Mouse (Mus musculus) intestine, postnatal 0 days (tissue): ENCODE results near the gene Cfl1. TPM values are rescaled to one million over a fixed set of nuclear protein-coding genes. Genes with fewer than 3 reads are reported as not detected.

Experiments
- ATAC-seq: fragments of 200-750 bp; cut with Nextera tagmentation; 2 replicates; pipeline ENCODE4 v1.8.0; 2017; ENCODE audit warnings: mild to moderate bottlenecking, moderate TSS enrichment, moderate library complexity
- H3K27ac ChIP-seq: fragments of 300-500 bp; sonication (generic); 2 replicates; pipeline ENCODE4 v1.5.1; 2014; ENCODE audit warnings: mild to moderate bottlenecking, low read depth, low read length, moderate library complexity
- H3K27me3 ChIP-seq: fragments of 300-500 bp; sonication (generic); replicated peaks from 2 replicates; pipeline ENCODE4 v1.6.1; 2014; ENCODE audit warnings: low read length, mixed read lengths; ENCODE audit not compliant: control insufficient read depth, insufficient read depth
- H3K36me3 ChIP-seq: fragments of 300-500 bp; sonication (generic); 2 replicates; pipeline ENCODE4 v1.6.1; 2014; ENCODE audit warnings: mild to moderate bottlenecking, moderate library complexity; ENCODE audit not compliant: control insufficient read depth, insufficient read depth
- H3K4me1 ChIP-seq: fragments of 300-500 bp; sonication (generic); replicated peaks from 2 replicates; pipeline ENCODE4 v1.6.1; 2014; ENCODE audit warnings: antibody characterized with exemption, low read length, mixed read lengths; ENCODE audit not compliant: control insufficient read depth, insufficient read depth
- H3K4me2 ChIP-seq: fragments of 300-500 bp; sonication (generic); replicated peaks from 2 replicates; pipeline ENCODE4 v1.6.1; 2014; ENCODE audit warnings: low read depth, mild to moderate bottlenecking, moderate library complexity
- H3K4me3 ChIP-seq: fragments of 300-500 bp; sonication (generic); 2 replicates; pipeline ENCODE4 v1.5.1; 2014; ENCODE audit warnings: low read depth, low read length
- H3K9ac ChIP-seq: fragments of 300-500 bp; sonication (generic); 2 replicates; pipeline ENCODE4 v1.6.1; 2014; ENCODE audit warnings: mild to moderate bottlenecking, low read depth, low read length
- H3K9me3 ChIP-seq: fragments of 300-500 bp; sonication (generic); 2 replicates; pipeline ENCODE4 v1.6.1; 2016; ENCODE audit warnings: mixed run types; ENCODE audit not compliant: control insufficient read depth
- CTCF ChIP-seq: sonication (generic); IDR thresholded peaks from 2 replicates; pipeline ENCODE4 v1.5.1; 2016; ENCODE audit warnings: low read depth, mild to moderate bottlenecking, control low read depth, antibody characterized with exemption, moderate library complexity
- WGBS: fragments of 180-500 bp; shearing (Covaris S2); extraction: QIAGEN DNeasy Blood & Tissue Kit; methylation state at CpG from one replicate; pipeline ENCODE4 v1.1.7; 2014; 5-methylcytosine and 5-hydroxymethylcytosine counted together
- polyA plus RNA-seq: library from polyadenylated mRNA; unstranded; fragments of >200 nt; fragmentation: Nextera tagmentation; extraction: Ambion mirVana; gene quantifications from 2 replicates; pipeline ENCODE4 v1.2.1, GENCODE M21; 2015

Gene Cfl1
- polyA plus RNA-seq, 1 experiment from 2014 or later = 1,786 TPM

GRCm38 (mm10) chr19:5448354-5449150 lies 41.7 kb upstream of the Cfl1 start:
- 0 out of 2 replicates have a peak, but pooled peaks cover 6% of the 10 kb centered on the region for H3K4me1 ChIP-seq
- H3K9ac ChIP-seq = no peak overlapping the region
- peak overlapping the region; percentile 48 for H3K4me3 ChIP-seq
- no peak for TF ChIP-seq CTCF
- H3K36me3 ChIP-seq = no peaks in the 10 kb centered on the region; the same call in 1 of the 2 replicates
- H3K27ac ChIP-seq = no peak overlapping the region
- no peak for ATAC-seq
- peaks cover 29% of the 10 kb centered on the region for H3K27me3 ChIP-seq
- peak overlapping the region; percentile 84 for H3K4me2 ChIP-seq
- H3K9me3 ChIP-seq = no peaks in the 10 kb centered on the region
- 6% methylated on average over 35 of the region's 36 CpGs for WGBS

GRCm38 (mm10) chr19:5449673-5450072 lies 40.6 kb upstream of the Cfl1 start:
- no peak overlapping the region for H3K9ac ChIP-seq
- H3K4me3 ChIP-seq = no peak overlapping the region
- ATAC-seq = no peak
- H3K36me3 ChIP-seq = peaks cover 5% of the 10 kb centered on the region; the same call in 1 of the 2 replicates
- whole genome bisulfite sequencing = 74% methylated on average over 3 of the region's 3 CpGs
- peaks cover 29% of the 10 kb centered on the region for H3K27me3 ChIP-seq
- 0 out of 2 replicates have a peak, but pooled peaks cover 6% of the 10 kb centered on the region for H3K4me1 ChIP-seq
- no peak for TF ChIP-seq CTCF
- H3K9me3 ChIP-seq = no peaks in the 10 kb centered on the region
- no peak overlapping the region for H3K4me2 ChIP-seq
- no peak overlapping the region for H3K27ac ChIP-seq

DNA sequence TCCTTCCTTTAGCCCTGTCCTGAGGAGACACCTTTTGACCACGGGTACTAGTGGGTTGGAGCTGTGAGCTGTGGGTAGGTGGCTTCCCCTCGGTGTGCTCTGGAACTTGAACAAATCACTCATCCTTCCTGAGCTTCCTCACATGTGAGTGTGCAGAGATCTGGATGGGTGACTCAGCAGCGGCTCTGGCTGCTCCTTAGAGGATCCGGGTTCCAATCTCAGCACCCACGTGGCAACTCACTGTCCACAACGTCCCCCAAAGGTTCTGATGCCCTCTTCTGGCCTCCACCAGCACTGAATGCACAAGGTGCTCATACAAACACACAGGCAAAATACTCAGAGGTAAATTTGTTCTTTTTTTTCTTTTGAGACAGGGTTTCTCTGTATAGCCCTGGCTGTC lies 38.5 kb upstream of the Cfl1 start:
- Histone ChIP-seq H3K9me3 (no peaks in the 10 kb centered on the region), H3K27me3 (peaks cover 29% of the 10 kb centered on the region), H3K4me3 (no peak overlapping the region), H3K9ac (no peak overlapping the region), H3K4me2 (no peak overlapping the region), H3K36me3 (peaks cover 6% of the 10 kb centered on the region; the same call in 1 of the 2 replicates), H3K27ac (peak overlapping the region; percentile 35; the same call in 1 of the 2 replicates), H3K4me1 (peaks cover 6% of the 10 kb centered on the region; the same call in 1 of the 2 replicates)
- WGBS = 81% methylated on average over 6 of the region's 6 CpGs
- ATAC-seq = no peak
- peak; percentile 16; the same call in 1 of the 2 replicates for TF ChIP-seq CTCF

DNA sequence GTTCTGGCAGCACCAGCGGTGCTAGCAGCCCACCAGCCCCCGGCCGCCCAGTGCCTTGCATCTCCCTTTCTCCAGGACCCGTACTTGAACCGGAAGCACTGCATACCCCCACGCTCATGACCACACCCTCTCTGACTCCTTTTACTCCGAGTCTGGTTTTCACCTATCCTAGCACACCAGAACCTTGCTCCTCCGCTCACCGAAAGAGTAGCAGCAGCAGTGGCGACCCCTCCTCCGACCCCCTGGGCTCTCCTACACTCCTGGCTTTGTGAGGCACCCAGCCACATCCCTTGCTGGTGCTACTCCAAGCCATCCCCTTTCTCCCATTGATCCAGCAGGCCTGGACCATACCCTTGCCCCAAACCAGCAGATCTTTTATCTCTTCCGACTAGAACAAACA lies 35.2 kb upstream of the Cfl1 start:
- no peak for TF ChIP-seq CTCF
- Histone ChIP-seq H3K36me3 (peaks cover 6% of the 10 kb centered on the region; the same call in 1 of the 2 replicates), H3K4me3 (peak overlapping the region; percentile 74), H3K4me2 (peak overlapping the region; percentile 98; the same call in 1 of the 2 replicates), H3K27me3 (0 out of 2 replicates have a peak, but pooled peaks cover 5% of the 10 kb centered on the region), H3K4me1 (peaks cover 2% of the 10 kb centered on the region; the same call in 1 of the 2 replicates), H3K27ac (no peak overlapping the region), H3K9ac (peak overlapping the region; percentile 13; the same call in 1 of the 2 replicates), H3K9me3 (no peaks in the 10 kb centered on the region)
- WGBS = 82% methylated on average over 12 of the region's 12 CpGs
- no peak for ATAC-seq

GRCm38 (mm10) chr19:5455568-5455967 lies 34.7 kb upstream of the Cfl1 start:
- H3K9ac ChIP-seq = no peak overlapping the region
- peak overlapping the region; percentile 98 for H3K4me2 ChIP-seq
- H3K27ac ChIP-seq = no peak overlapping the region
- H3K4me3 ChIP-seq = peak overlapping the region; percentile 74
- TF ChIP-seq CTCF = no peak
- 65% methylated on average over 8 of the region's 8 CpGs for WGBS
- H3K4me1 ChIP-seq = peaks cover 4% of the 10 kb centered on the region; the same call in 1 of the 2 replicates
- no peak for ATAC-seq
- H3K27me3 ChIP-seq = no peaks in the 10 kb centered on the region
- peaks cover 6% of the 10 kb centered on the region; the same call in 1 of the 2 replicates for H3K36me3 ChIP-seq
- H3K9me3 ChIP-seq = no peaks in the 10 kb centered on the region

- peak overlapping the region; percentile 84 for H3K27ac ChIP-seq
- TF ChIP-seq CTCF = no peak
- H3K36me3 ChIP-seq = peaks cover 6% of the 10 kb centered on the region; the same call in 1 of the 2 replicates
- H3K4me2 ChIP-seq = peak overlapping the region; percentile 98
- H3K9ac ChIP-seq = peak overlapping the region; percentile 76
- no peaks in the 10 kb centered on the region for H3K27me3 ChIP-seq
- H3K4me1 ChIP-seq = peaks cover 4% of the 10 kb centered on the region; the same call in 1 of the 2 replicates
- H3K9me3 ChIP-seq = no peaks in the 10 kb centered on the region
- no peak for ATAC-seq
- 6% methylated on average over 23 of the region's 26 CpGs for WGBS
- peak overlapping the region; percentile 74 for H3K4me3 ChIP-seq
These were observed 33.9 kb upstream of the Cfl1 start for GRCm38 (mm10) chr19:5456241-5456921.
